ENCODE assay signal across 8 mouse cellular contexts in the genomic region with DNA sequence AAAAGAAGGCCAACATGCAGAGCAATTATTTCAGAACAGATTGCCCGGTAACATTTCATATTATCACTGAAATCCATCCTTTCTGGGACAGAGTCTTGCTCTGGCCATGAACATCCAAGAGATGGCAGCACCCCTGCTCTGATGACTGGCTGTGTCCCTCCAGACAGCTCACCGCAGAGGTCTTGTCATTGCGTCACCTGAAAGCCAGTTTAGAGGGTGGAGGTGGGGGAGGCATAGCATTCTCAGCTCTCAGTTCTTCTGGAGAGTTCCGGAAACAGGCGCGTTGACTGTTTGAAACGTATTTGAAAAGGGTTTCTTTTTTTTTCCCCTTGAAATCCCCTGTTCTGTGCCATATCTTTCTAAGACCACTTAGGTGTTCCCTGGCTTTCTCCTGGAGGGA.
DNase-seq lines count a peak whose midpoint lies in the region; ATAC-seq and TF ChIP-seq lines count a peak whose summit lies in the region.

No protein-coding gene starts in this region.

- peaks cover 6% of the 10 kb centered on the region; the same call in 1 of the 2 replicates for H3K4me1 ChIP-seq in forebrain, embryonic 12.5 days
- H3K4me1 ChIP-seq in heart, embryonic 16.5 days (ENCODE audit: control insufficient read depth, insufficient read depth, low read length), result peaks cover 10% of the 10 kb centered on the region
- H3K4me1 ChIP-seq in liver, postnatal 0 days (ENCODE audit: insufficient read depth), result no peaks in the 10 kb centered on the region

- no peak overlapping the region for H3K9ac ChIP-seq in forebrain, embryonic 12.5 days
- peak overlapping the region; percentile 54 for H3K9ac ChIP-seq in heart, embryonic 16.5 days (ENCODE audit: low read length)
- H3K9ac ChIP-seq in liver, postnatal 0 days (replicated peaks), result no peak overlapping the region

- H3K27me3 ChIP-seq in forebrain, embryonic 12.5 days, result no peaks in the 10 kb centered on the region
- no peaks in the 10 kb centered on the region for H3K27me3 ChIP-seq in heart, embryonic 16.5 days (ENCODE audit: control insufficient read depth, insufficient read depth, low read length)
- no peaks in the 10 kb centered on the region for H3K27me3 ChIP-seq in liver, postnatal 0 days (ENCODE audit: insufficient read depth, low read length)

- no peak overlapping the region for H3K27ac ChIP-seq in forebrain, embryonic 12.5 days
- 0 out of 2 replicates have a peak overlapping the region, but pooled peaks have one; percentile 33 for H3K27ac ChIP-seq in heart, embryonic 16.5 days (ENCODE audit: low read length)
- no peak overlapping the region for H3K27ac ChIP-seq in liver, postnatal 0 days (ENCODE audit: low read depth)

- no peak overlapping the region for H3K4me3 ChIP-seq in forebrain, embryonic 12.5 days (replicated peaks)
- no peak overlapping the region for H3K4me3 ChIP-seq in heart, embryonic 16.5 days (ENCODE audit: low read length)
- H3K4me3 ChIP-seq in liver, postnatal 0 days (ENCODE audit: low read depth, low read length), result no peak overlapping the region

- peak; percentile 52 for DNase-seq in ES-CJ7 (ENCODE audit: low read depth, low spot score)
- peak; percentile 36 for DNase-seq in c-Kit-positive CD71-negative TER-119-negative erythroid progenitor cells, embryonic 14.5 days (ENCODE audit: low read depth)
- DNase-seq in kidney, postnatal 25 days, result peak; percentile 63 to 74
- DNase-seq in liver, postnatal 0 days, result peak; percentile 51
- DNase-seq in ovary, postnatal 14 days (ENCODE audit: low spot score), result peak; percentile 40
- DNase-seq in thymus, postnatal 4 days, result peak; percentile 48

- H3K9me3 ChIP-seq in forebrain, embryonic 12.5 days, result no peaks in the 10 kb centered on the region
- H3K9me3 ChIP-seq in heart, embryonic 16.5 days (replicated peaks; ENCODE audit: control insufficient read depth, low read length), result peaks cover 4% of the 10 kb centered on the region
- no peaks in the 10 kb centered on the region for H3K9me3 ChIP-seq in liver, postnatal 0 days (ENCODE audit: low read length)

- ATAC-seq in forebrain, embryonic 12.5 days (ENCODE audit: low FRiP score), result peak; percentile 87
- peak; percentile 89 for ATAC-seq in heart, embryonic 16.5 days (replicated peaks; ENCODE audit: extremely low read depth, insufficient read depth, low FRiP score)
- ATAC-seq in liver, postnatal 0 days, result peak; percentile 88

- no peak for TF ChIP-seq EP300 in liver, postnatal 0 days (IDR thresholded peaks at IDR 0.05; ENCODE audit: low read depth)

- WGBS in forebrain, embryonic 12.5 days, result 25% methylated on average over 7 of the region's 7 CpGs
- 14% methylated on average over 7 of the region's 7 CpGs for WGBS in heart, embryonic 16.5 days
- WGBS in liver, postnatal 0 days (ENCODE audit: insufficient replicate concordance), result 13% methylated on average over 7 of the region's 7 CpGs

- peak; percentile 77 for TF ChIP-seq CTCF in liver, postnatal 0 days (IDR thresholded peaks at IDR 0.05; ENCODE audit: low read depth)

- no peak overlapping the region for H3K4me2 ChIP-seq in forebrain, embryonic 12.5 days
- H3K4me2 ChIP-seq in heart, embryonic 16.5 days (ENCODE audit: low read depth, low read length), result peak overlapping the region; percentile 52
- no peak overlapping the region for H3K4me2 ChIP-seq in liver, postnatal 0 days (ENCODE audit: low read depth, low read length)

- H3K36me3 ChIP-seq in forebrain, embryonic 12.5 days (replicated peaks), result no peaks in the 10 kb centered on the region
- H3K36me3 ChIP-seq in heart, embryonic 16.5 days (ENCODE audit: control insufficient read depth, insufficient read depth), result no peaks in the 10 kb centered on the region
- H3K36me3 ChIP-seq in liver, postnatal 0 days (replicated peaks; ENCODE audit: insufficient read depth, low read length), result no peaks in the 10 kb centered on the region
